10 mouse cellular contexts compared by ENCODE assay signal in genomic region chr4:139001433-139001832, GRCm38 (mm10). TPM values are rescaled to one million over a fixed set of nuclear protein-coding genes. Genes with fewer than 3 reads are reported as not detected.
DNase-seq lines count a peak whose midpoint lies in the region; ATAC-seq and TF ChIP-seq lines count a peak whose summit lies in the region.
"Had no signal": no experiment of that assay in that cellular context is flagged by ENCODE, and none has a peak within 500 bp of the region (broad histone marks: within the 10 kb centered on the region; RNA-seq: fewer than 3 reads in every experiment).

No protein-coding gene starts in this region.

- H3K36me3 ChIP-seq in kidney, embryonic 14.5 days (ENCODE audit: control insufficient read depth, insufficient read depth, low read length): no peaks in the 10 kb centered on the region
- H3K36me3 ChIP-seq in G1E (replicated peaks): peaks cover 92% of the 10 kb centered on the region

- H3K9ac ChIP-seq in kidney, embryonic 14.5 days (ENCODE audit: low read depth, low read length): no peak overlapping the region
- H3K9ac ChIP-seq: liver, embryonic 15.5 days had no signal

- no peak for ATAC-seq in kidney, embryonic 14.5 days (ENCODE audit: low FRiP score, low TSS enrichment)
- ATAC-seq in G1E (ENCODE audit: extremely low read depth, insufficient number of reproducible peaks, low FRiP score, poor library complexity, severe bottlenecking): no peak
- ATAC-seq in erythroblast, adult 5-6 weeks (replicated peaks; ENCODE audit: low FRiP score, poor library complexity, severe bottlenecking): no peak

- no peak overlapping the region for H3K27ac ChIP-seq in kidney, embryonic 14.5 days (ENCODE audit: low read depth, low read length)
- H3K27ac ChIP-seq: liver, embryonic 15.5 days had no signal

- TF ChIP-seq CTCF in G1E (IDR thresholded peaks at IDR 0.05; ENCODE audit: low read depth, low read length): no peak
- peak; percentile 30; the same call in 1 of the 2 replicates for TF ChIP-seq CTCF in brain, embryonic 14.5 days (IDR thresholded peaks at IDR 0.05; ENCODE audit: borderline replicate concordance, extremely low read depth, insufficient read depth, insufficient read length)

- H3K4me1 ChIP-seq in kidney, embryonic 14.5 days (ENCODE audit: control insufficient read depth, insufficient read depth, low read length): 0 out of 2 replicates have a peak, but pooled peaks cover 6% of the 10 kb centered on the region
- H3K4me1 ChIP-seq in G1E (ENCODE audit: insufficient read depth, low read depth, low read length): peaks cover 9% of the 10 kb centered on the region
- H3K4me1 ChIP-seq: liver, embryonic 15.5 days had no signal

- no peak for TF ChIP-seq POLR2A in brain, embryonic 14.5 days (IDR thresholded peaks at IDR 0.05; ENCODE audit: borderline replicate concordance, extremely low read depth, insufficient read depth, insufficient read length, poor library complexity, severe bottlenecking)

- H3K9me3 ChIP-seq in kidney, embryonic 14.5 days (ENCODE audit: control insufficient read depth, low read length): no peaks in the 10 kb centered on the region
- peaks cover under 1% of the 10 kb centered on the region; the same call in 1 of the 2 replicates for H3K9me3 ChIP-seq in G1E (replicated peaks)
- H3K9me3 ChIP-seq: liver, embryonic 15.5 days had no signal

- no peak overlapping the region for H3K4me2 ChIP-seq in kidney, embryonic 14.5 days (replicated peaks; ENCODE audit: low read depth, low read length)
- H3K4me2 ChIP-seq: liver, embryonic 15.5 days had no signal

- DNase-seq in kidney, adult 18-20 months: peak; percentile 45
- DNase-seq in G1E (ENCODE audit: low spot score): peak; percentile 10
- no peak for DNase-seq in brain, embryonic 14.5 days (ENCODE audit: low read depth)
- peak; percentile 63 for DNase-seq in kidney, postnatal 10 days
- DNase-seq in natural killer cell, adult 2 months (ENCODE audit: low spot score in 2 of 2): no peak
- DNase-seq in spleen, postnatal 14 days (ENCODE audit: low spot score in 2 of 2): no peak

- 24% methylated on average over 6 of the region's 6 CpGs for WGBS in kidney, embryonic 14.5 days

- H3K4me3 ChIP-seq in kidney, embryonic 14.5 days (ENCODE audit: low read length): no peak overlapping the region
- H3K4me3 ChIP-seq in G1E (ENCODE audit: low read depth, low read length): no peak overlapping the region
- H3K4me3 ChIP-seq: liver, embryonic 15.5 days had no signal

- H3K27me3 ChIP-seq in kidney, embryonic 14.5 days (ENCODE audit: control insufficient read depth, insufficient read depth, low read length): no peaks in the 10 kb centered on the region
- no peaks in the 10 kb centered on the region for H3K27me3 ChIP-seq in G1E (ENCODE audit: insufficient read depth, low read length)
- H3K27me3 ChIP-seq: liver, embryonic 15.5 days had no signal

RNA-seq across cellular contexts. Expression of gene Tmco4, which starts 28.7 kb away (rescaled TPM):
- 3.5 and 4.7 TPM in 2 replicates for polyA plus RNA-seq in kidney, embryonic 14.5 days (2014; fragmentation: Nextera tagmentation; extraction: Ambion mirVana)
- 8.8 and 11.6 TPM in 2 replicates for total RNA-seq in G1E (2014; fragmentation: Nextera tagmentation)
- 16.3 and 16.5 TPM in 2 replicates for total RNA-seq in G1E (2017)
- 17.1 and 19.8 TPM in 2 replicates for polyA plus RNA-seq in G1E (2012)
- 0.62 and 0.64 TPM in 2 replicates for polyA plus RNA-seq in brain, embryonic 14.5 days (2012; rRNA removed)
- total RNA-seq in erythroblast, adult 5-6 weeks (2015; ENCODE audit: low replicate concordance): 0.19 and 0.42 TPM in 2 replicates
- 1.4 and 2.5 TPM in 2 replicates for total RNA-seq in erythroblast, adult 5-6 weeks (2017; ENCODE audit: low replicate concordance)

RNA-seq across cellular contexts. Expression of gene Rnf186, which starts 34.5 kb away (rescaled TPM):
- 4.3 and 5.8 TPM in 2 replicates for polyA plus RNA-seq in kidney, embryonic 14.5 days (2014; fragmentation: Nextera tagmentation; extraction: Ambion mirVana)
- total RNA-seq in G1E (2014; fragmentation: Nextera tagmentation): not detected in 2 replicates
- total RNA-seq in G1E (2017): 0.12 and 0.27 TPM in 2 replicates
- polyA plus RNA-seq in G1E (2012): not detected in 2 replicates
- not detected in 2 replicates for polyA plus RNA-seq in brain, embryonic 14.5 days (2012; rRNA removed)
- total RNA-seq in erythroblast, adult 5-6 weeks (2015; ENCODE audit: low replicate concordance): not detected in 2 replicates
- total RNA-seq in erythroblast, adult 5-6 weeks (2017; ENCODE audit: low replicate concordance): not detected in 2 replicates
- total RNA-seq: adrenal gland, adult 18-20 months had no signal

Comparison
In these comparisons a context has a peak if more than half of its experiments do, and no peak if none do; other contexts are left out.
1. DNase-seq: peak in kidney, adult 18-20 months (single experiment), G1E (single experiment) and kidney, postnatal 10 days (single experiment); none in brain, embryonic 14.5 days (single experiment), natural killer cell, adult 2 months (0 of 2) and spleen, postnatal 14 days (0 of 2).